Mouse (Mus musculus) colon, adult 2 months (tissue): ENCODE results near the gene Il10rb. TPM values are rescaled to one million over a fixed set of nuclear protein-coding genes. Genes with fewer than 3 reads are reported as not detected.

ENCODE experiments used
- polyA plus RNA-seq: library from polyadenylated mRNA; depleted of rRNA; stranded (reverse); fragments of >200 nt; gene quantifications from 2 replicates; pipeline ENCODE4 v1.2.3, GENCODE M21; 2012; rRNA removed

Il10rb gene
- 42.1 and 48.0 TPM in 2 replicates for polyA plus RNA-seq

DNA sequence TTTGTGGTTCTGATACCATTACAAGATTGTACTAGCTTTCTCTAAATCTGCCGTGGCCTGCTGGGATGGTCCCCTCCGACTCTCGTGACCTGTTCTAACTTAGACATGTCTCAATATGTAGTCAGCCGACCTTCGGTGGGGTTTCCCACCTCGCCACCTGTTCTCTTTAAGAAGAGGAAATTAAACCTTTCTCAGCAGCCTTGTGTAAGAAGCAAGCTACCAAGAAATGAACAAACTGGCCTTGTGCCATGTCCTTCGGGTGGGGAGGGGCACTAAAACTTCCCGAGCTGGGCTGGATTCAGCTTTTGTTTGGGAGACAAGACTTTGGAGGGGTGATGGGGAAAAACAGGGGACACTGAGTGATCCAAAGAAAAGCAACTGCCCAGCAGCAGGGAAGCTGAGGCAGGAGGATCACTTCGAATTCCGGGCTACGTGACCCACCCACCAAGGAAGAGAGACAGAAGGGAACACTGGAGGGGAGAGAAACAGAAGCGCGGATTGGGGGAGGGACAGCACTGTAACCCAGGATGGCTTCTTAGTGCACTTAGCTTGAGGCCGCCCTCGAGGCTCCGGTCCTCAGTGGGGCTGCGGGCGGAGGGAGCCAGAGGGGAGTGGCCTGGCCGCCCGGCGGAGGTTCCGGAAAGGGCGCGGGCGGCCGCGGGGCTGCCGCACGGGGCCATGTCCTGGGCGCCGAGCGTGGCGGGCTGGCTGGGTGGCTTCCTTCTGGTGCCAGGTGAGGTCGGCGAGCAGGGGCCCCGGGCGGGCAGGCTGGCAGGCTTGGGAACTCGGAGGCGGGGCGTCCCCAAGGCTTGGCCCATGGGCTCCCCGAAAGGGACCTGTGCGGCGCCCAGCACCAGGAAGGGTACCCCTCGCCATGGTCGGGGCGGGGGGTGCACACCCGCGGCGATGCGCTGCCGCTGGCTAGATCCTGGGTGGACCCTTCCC lies at the start of gene Il10rb:
TSS of gene Il10rb (plus strand) at position 525 of the 945 bp plus-strand sequence.

DNA sequence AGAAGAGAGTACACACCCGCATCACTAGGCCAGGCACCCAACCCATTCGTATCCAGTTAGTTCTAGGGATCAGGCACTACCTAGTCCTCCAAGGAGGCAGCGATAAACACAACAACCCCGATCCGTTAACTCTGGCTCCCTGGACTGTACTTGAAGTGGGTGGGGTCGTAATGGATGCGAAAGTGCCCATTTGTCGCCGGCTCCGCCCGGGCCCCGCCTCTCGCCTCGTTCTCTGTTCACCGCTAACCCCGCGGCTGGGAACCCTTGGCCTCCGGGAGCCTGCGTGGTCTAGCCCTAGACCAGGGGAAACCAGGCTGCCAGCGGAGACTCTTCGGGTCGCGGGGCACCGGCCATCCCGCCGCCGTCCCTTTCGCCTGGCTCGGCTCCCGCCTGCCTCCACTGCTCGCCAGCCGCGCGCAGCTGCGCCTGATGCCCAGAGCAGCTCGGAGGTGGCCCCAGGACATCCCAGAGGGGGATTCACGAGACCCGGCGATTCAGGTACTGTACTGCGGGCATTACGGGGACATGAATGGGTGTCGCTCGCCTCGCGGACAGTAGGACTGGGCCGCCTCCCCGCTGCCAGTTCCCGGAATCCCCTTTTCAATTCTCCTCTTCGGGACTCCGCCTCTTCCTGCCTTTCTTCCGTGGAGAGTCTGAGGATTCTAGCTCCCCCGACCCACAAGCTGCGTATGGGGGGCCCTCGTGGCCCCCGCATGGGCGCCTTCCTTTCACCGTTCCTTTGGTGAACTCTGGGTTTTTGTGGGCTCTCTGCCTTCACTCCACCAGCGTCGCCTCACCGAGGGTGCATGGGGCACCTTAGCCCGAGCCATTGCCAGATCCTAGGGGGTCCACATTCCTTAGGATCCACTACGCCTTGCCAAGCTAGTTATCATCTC lies 33.1 kb upstream of the Il10rb start, which contains the start of gene Ifnar2:
TSS of gene Ifnar2 (plus strand) at position 207 of the 896 bp plus-strand sequence.

DNA sequence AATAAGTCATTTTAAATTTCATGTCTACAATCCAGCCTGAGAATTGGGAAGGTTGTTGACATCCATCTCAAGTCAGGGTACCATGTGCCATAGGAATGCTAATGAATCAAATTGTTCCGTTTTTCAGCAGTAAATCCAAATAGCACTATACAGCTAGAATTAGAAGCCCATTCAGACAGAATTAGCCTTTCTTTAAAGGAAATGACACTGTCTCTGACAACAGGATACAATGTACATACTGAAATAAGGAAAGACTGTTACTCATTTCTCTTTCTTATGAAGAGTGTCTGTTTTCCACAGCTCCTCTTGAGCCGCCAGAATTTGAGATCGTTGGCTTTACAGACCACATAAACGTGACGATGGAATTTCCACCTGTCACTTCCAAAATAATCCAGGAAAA lies 14.5 kb upstream of the Il10rb start, which contains the start of gene Gm21970:
TSS of gene Gm21970 (plus strand) at position 301 of the 400 bp plus-strand sequence.

Other genes with a start within 250 kb of the Il10rb start
- not detected in 2 replicates for gene Olig2, start 180.7 kb upstream of the Il10rb start, polyA plus RNA-seq
- gene Olig1, start 136.4 kb upstream of the Il10rb start, polyA plus RNA-seq, result 0.05 and 0.08 TPM in 2 replicates
- gene Ifnar2, start 33.4 kb upstream of the Il10rb start, polyA plus RNA-seq, result 21.4 and 24.1 TPM in 2 replicates
- not detected in 2 replicates for gene Gm21970, start 14.4 kb upstream of the Il10rb start, polyA plus RNA-seq
- gene Ifnar1, start 79.1 kb downstream of the Il10rb start, polyA plus RNA-seq, result 12.2 and 14.6 TPM in 2 replicates
- 79.4 and 103 TPM in 2 replicates for gene Ifngr2, start 140.9 kb downstream of the Il10rb start, polyA plus RNA-seq
- 36.4 and 45.7 TPM in 2 replicates for gene Tmem50b, start 191.6 kb downstream of the Il10rb start, polyA plus RNA-seq
- 0.85 and 1.00 TPM in 2 replicates for gene Dnajc28, start 212.9 kb downstream of the Il10rb start, polyA plus RNA-seq
- 17.3 and 19.4 TPM in 2 replicates for gene Gart, start 240.8 kb downstream of the Il10rb start, polyA plus RNA-seq
- gene Son, start 241.3 kb downstream of the Il10rb start, polyA plus RNA-seq, result 76.9 and 82.1 TPM in 2 replicates